Mouse (Mus musculus) myocyte (in vitro differentiated cells): ENCODE data around the gene Sphk2. TPM values are rescaled to one million over a fixed set of nuclear protein-coding genes. Genes with fewer than 3 reads are reported as not detected.
A peak's percentile ranks its signal among the peaks of the same experiment; 100 is the strongest.

Source experiments
- H3K27me3 ChIP-seq: one replicate; pipeline ENCODE4 v1.6.1; 2011; ENCODE audit not compliant: control insufficient read depth, insufficient read depth, insufficient read length
- H3K36me3 ChIP-seq: one replicate; pipeline ENCODE4 v1.6.1; 2011; ENCODE audit not compliant: control insufficient read depth, insufficient read depth
- H3K4me2 ChIP-seq: one replicate; pipeline ENCODE4 v1.6.1; 2011; ENCODE audit warnings: low read depth, control low read depth
- H3K4me3 ChIP-seq: one replicate; pipeline ENCODE4 v1.5.1; 2011; ENCODE audit warnings: mild to moderate bottlenecking, control low read depth, moderate library complexity
- H3K79me2 ChIP-seq: one replicate; pipeline ENCODE4 v1.6.1; 2011; ENCODE audit not compliant: control insufficient read depth, insufficient read depth
- H3ac ChIP-seq: one replicate; pipeline ENCODE4 v1.6.1; 2011; ENCODE audit not compliant: control insufficient read depth, insufficient read length
- CEBPB ChIP-seq: IDR thresholded peaks from 2 replicates; pipeline ENCODE4 v1.6.1; 2011; ENCODE audit warnings: mild to moderate bottlenecking, moderate library complexity; ENCODE audit not compliant: poor library complexity, insufficient read depth, severe bottlenecking
- E2F4 ChIP-seq: IDR thresholded peaks from one replicate; pipeline ENCODE4 v1.6.1; 2011; ENCODE audit warnings: mild to moderate bottlenecking, control low read depth, moderate library complexity; ENCODE audit not compliant: insufficient read depth
- MAX ChIP-seq: IDR thresholded peaks from one replicate; pipeline ENCODE4 v1.6.1; 2011; ENCODE audit warnings: low read depth, mild to moderate bottlenecking, control low read depth
- MYOD1 ChIP-seq, 3 experiments: IDR thresholded peaks; one replicate each; pipeline ENCODE4 v1.6.1; 2011; ENCODE audit warnings: control low read depth in 2 of 3, low read depth in 2 of 3, mild to moderate bottlenecking in 2 of 3, moderate library complexity in 1 of 3; ENCODE audit not compliant: insufficient read length in 2 of 3, control insufficient read depth in 1 of 3
- MYOG ChIP-seq, 3 experiments: IDR thresholded peaks; one replicate each; pipeline ENCODE4 v1.6.1; 2011; ENCODE audit warnings: control low read depth in 2 of 3, low read depth in 2 of 3, mild to moderate bottlenecking in 2 of 3; ENCODE audit not compliant: insufficient read length in 2 of 3, control insufficient read depth in 1 of 3, insufficient read depth in 1 of 3
- POLR2A ChIP-seq: IDR thresholded peaks from one replicate; pipeline ENCODE4 v1.6.1; 2011; ENCODE audit warnings: low read depth, mild to moderate bottlenecking, control low read depth, moderate library complexity; ENCODE audit not compliant: insufficient read length
- POLR2AphosphoS2 ChIP-seq: IDR thresholded peaks from one replicate; pipeline ENCODE4 v1.6.1; 2011; ENCODE audit warnings: low read depth, control low read depth; ENCODE audit not compliant: insufficient read length
- REST ChIP-seq: IDR thresholded peaks from one replicate; pipeline ENCODE4 v1.6.1; 2011; ENCODE audit warnings: mild to moderate bottlenecking, control low read depth, moderate library complexity; ENCODE audit not compliant: insufficient read depth, insufficient read length
- SRF ChIP-seq: IDR thresholded peaks from one replicate; pipeline ENCODE4 v1.6.1; 2011; ENCODE audit warnings: low read depth; ENCODE audit not compliant: control insufficient read depth, insufficient read length
- TCF12 ChIP-seq: IDR thresholded peaks from one replicate; pipeline ENCODE4 v1.6.1; 2011; ENCODE audit warnings: mild to moderate bottlenecking, control low read depth; ENCODE audit not compliant: poor library complexity, insufficient read depth, severe bottlenecking
- TCF3 ChIP-seq: IDR thresholded peaks from one replicate; pipeline ENCODE4 v1.6.1; 2011; ENCODE audit warnings: low read depth, control low read depth; ENCODE audit not compliant: insufficient read length
- USF1 ChIP-seq: IDR thresholded peaks from one replicate; pipeline ENCODE4 v1.6.1; 2011; ENCODE audit warnings: low read depth, mild to moderate bottlenecking, control low read depth, moderate library complexity
- polyA plus RNA-seq: library from polyadenylated mRNA; unstranded; fragments of >200 nt; fragmentation: generic; extraction: Trizol; gene quantifications from one replicate; pipeline ENCODE4 v1.2.1, GENCODE M21; 2012; ENCODE audit warnings: missing spikeins

Gene Sphk2
- 22.8 TPM for polyA plus RNA-seq

DNA sequence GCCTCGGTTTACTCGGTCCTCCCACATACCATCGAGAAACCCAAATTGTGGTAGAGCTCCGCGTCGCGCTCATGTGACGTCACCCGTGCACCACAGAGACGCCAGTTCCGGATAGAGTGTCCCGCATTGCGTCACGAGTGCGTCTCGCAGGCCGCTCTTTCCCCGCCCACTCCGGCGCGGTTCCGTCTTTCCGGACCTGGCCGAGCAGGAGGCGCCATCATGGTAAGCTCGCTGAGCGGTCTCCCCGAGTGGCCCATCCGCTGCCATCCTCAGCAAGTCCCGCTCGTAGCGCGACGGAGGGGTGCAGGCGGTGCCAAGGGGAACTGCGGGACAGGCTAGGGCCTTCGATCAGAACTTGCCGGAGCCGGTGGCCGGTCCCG is at the start of gene Sphk2:
Gene Sphk2, minus strand, starts transcription at position 85 of the 380 bp plus-strand sequence.
- H3K27me3 ChIP-seq: no peaks in the 10 kb centered on the region
- H3K4me3 ChIP-seq: peak within 1 kb of the TSS; percentile 96
- peaks cover 48% of the 10 kb centered on the region for H3K79me2 ChIP-seq
- H3K36me3 ChIP-seq: no peaks in the 10 kb centered on the region
- TF ChIP-seq REST (peak; percentile 22), TCF3 (no peak), MYOG (IDR thresholded peaks at IDR 0.05; ENCODE audit: control insufficient read depth in 1 of 3, insufficient read depth in 1 of 3, insufficient read length in 2 of 3, low read depth in 2 of 3) (peak in 1 of 3 experiments; percentile 43), CEBPB (peak; percentile 57; the same call in 1 of the 2 replicates), TCF12 (no peak), MYOD1 (IDR thresholded peaks at IDR 0.05; ENCODE audit: control insufficient read depth in 1 of 3, insufficient read length in 2 of 3, low read depth in 2 of 3) (no peak), E2F4 (no peak), MAX (peak; percentile 11), USF1 (peak; percentile 77), POLR2AphosphoS2 (peak; percentile 99), POLR2A (peak; percentile 96), SRF (peak; percentile 85)
- H3K4me2 ChIP-seq: peak within 1 kb of the TSS; percentile 96
- H3ac ChIP-seq: peak within 1 kb of the TSS; percentile 52

DNA sequence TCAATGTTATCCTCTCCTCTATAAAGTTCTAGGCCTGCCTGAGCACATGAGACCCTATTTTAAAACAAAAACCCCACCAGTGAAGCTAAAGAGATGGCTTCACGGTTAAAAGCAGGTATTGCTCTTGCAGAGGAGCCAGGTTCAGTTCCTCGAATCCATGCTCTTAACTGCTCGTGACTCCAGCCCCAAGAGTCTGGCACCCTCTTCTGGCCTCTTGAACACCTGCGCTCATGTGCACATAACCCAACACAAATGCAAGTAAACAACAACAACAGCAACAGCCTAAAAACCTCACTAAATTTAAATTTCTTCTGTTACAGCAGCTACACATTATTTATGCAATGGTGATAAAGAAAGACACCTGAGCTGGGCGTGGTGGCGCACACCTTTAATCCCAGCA is 49.7 kb upstream of the Sphk2 start:
- TF ChIP-seq SRF (no peak), TCF12 (no peak), CEBPB (no peak), TCF3 (no peak), MYOG (IDR thresholded peaks at IDR 0.05; ENCODE audit: control insufficient read depth in 1 of 3, insufficient read depth in 1 of 3, insufficient read length in 2 of 3, low read depth in 2 of 3) (no peak), REST (no peak), MAX (no peak), POLR2A (no peak), USF1 (no peak), MYOD1 (IDR thresholded peaks at IDR 0.05; ENCODE audit: control insufficient read depth in 1 of 3, insufficient read length in 2 of 3, low read depth in 2 of 3) (no peak), POLR2AphosphoS2 (no peak), E2F4 (no peak)
- no peak overlapping the region for H3K4me2 ChIP-seq
- no peaks in the 10 kb centered on the region for H3K27me3 ChIP-seq
- H3K79me2 ChIP-seq: no peaks in the 10 kb centered on the region
- no peak overlapping the region for H3K4me3 ChIP-seq
- H3ac ChIP-seq: no peak overlapping the region
- no peaks in the 10 kb centered on the region for H3K36me3 ChIP-seq

DNA sequence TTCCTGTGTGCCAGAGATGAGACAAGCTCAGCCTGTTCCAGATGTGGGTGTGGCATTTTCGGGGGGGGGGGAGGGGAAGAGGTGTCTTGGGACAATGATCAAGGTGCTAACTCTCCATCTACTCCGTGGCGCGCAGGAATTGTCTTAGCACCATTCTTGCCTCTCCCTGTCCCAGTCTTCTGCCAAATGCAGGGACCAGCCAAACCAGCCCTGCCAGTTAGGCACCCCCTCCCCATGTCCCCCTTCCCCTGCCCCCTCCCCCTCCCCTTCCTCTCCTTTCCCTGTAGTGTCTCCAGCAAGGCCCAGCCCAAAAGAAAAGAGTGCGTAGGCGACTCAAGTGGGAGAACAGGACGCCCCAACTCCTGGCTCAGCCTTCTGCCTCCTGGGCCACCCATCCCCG is 49.0 kb upstream of the Sphk2 start:
- Histone ChIP-seq H3K36me3 (no peaks in the 10 kb centered on the region), H3K79me2 (no peaks in the 10 kb centered on the region), H3K27me3 (no peaks in the 10 kb centered on the region), H3ac (no peak overlapping the region), H3K4me3 (no peak overlapping the region), H3K4me2 (no peak overlapping the region)
- TF ChIP-seq SRF (no peak), MYOD1 (IDR thresholded peaks at IDR 0.05; ENCODE audit: control insufficient read depth in 1 of 3, insufficient read length in 2 of 3, low read depth in 2 of 3) (no peak), TCF3 (no peak), REST (no peak), POLR2AphosphoS2 (no peak), CEBPB (no peak), E2F4 (no peak), MAX (no peak)

GRCm38 (mm10) chr7:45765995-45766394 is 48.2 kb upstream of the Sphk2 start:
- Histone ChIP-seq H3K4me2 (no peak overlapping the region), H3K79me2 (no peaks in the 10 kb centered on the region), H3K36me3 (no peaks in the 10 kb centered on the region), H3ac (no peak overlapping the region), H3K4me3 (no peak overlapping the region), H3K27me3 (no peaks in the 10 kb centered on the region)
- no peak for TF ChIP-seq E2F4
- TF ChIP-seq MYOD1 (IDR thresholded peaks at IDR 0.05; ENCODE audit: control insufficient read depth in 1 of 3, insufficient read length in 2 of 3, low read depth in 2 of 3): no peak
- TF ChIP-seq MAX: no peak
- no peak for TF ChIP-seq POLR2AphosphoS2
- TF ChIP-seq CEBPB: no peak
- TF ChIP-seq MYOG (IDR thresholded peaks at IDR 0.05; ENCODE audit: control insufficient read depth in 1 of 3, insufficient read depth in 1 of 3, insufficient read length in 2 of 3, low read depth in 2 of 3): no peak
- TF ChIP-seq SRF: no peak
- TF ChIP-seq TCF12: no peak
- no peak for TF ChIP-seq REST
- no peak for TF ChIP-seq POLR2A
- TF ChIP-seq USF1: no peak
- TF ChIP-seq TCF3: no peak
